Comparison of ENCODE assay signal across 12 mouse cellular contexts in genomic region chr8:120513145-120513544, GRCm38 (mm10).
DNase-seq lines count a peak whose midpoint lies in the region; ATAC-seq and TF ChIP-seq lines count a peak whose summit lies in the region.
"Had no signal": no experiment of that assay in that cellular context is flagged by ENCODE, and none has a peak within 500 bp of the region (broad histone marks: within the 10 kb centered on the region; RNA-seq: fewer than 3 reads in every experiment).

No protein-coding gene starts in this region.

- H3K9me3 ChIP-seq in neural tube, embryonic 12.5 days, result no peaks in the 10 kb centered on the region
- H3K9me3 ChIP-seq in neural tube, embryonic 15.5 days (replicated peaks), result no peaks in the 10 kb centered on the region
- no peaks in the 10 kb centered on the region for H3K9me3 ChIP-seq in forebrain, embryonic 14.5 days (replicated peaks; ENCODE audit: control insufficient read depth, low read length)
- no peaks in the 10 kb centered on the region for H3K9me3 ChIP-seq in hindbrain, postnatal 0 days (ENCODE audit: low read length)
- H3K9me3 ChIP-seq: kidney, embryonic 15.5 days; megakaryocyte, embryonic 14.5 days had no signal

- TF ChIP-seq CTCF in hindbrain, postnatal 0 days (IDR thresholded peaks at IDR 0.05; ENCODE audit: low read depth), result no peak

- no peaks in the 10 kb centered on the region for H3K36me3 ChIP-seq in neural tube, embryonic 12.5 days
- H3K36me3 ChIP-seq in neural tube, embryonic 15.5 days, result no peaks in the 10 kb centered on the region
- H3K36me3 ChIP-seq in forebrain, embryonic 14.5 days (ENCODE audit: control insufficient read depth, insufficient read depth, low read length), result no peaks in the 10 kb centered on the region
- no peaks in the 10 kb centered on the region for H3K36me3 ChIP-seq in hindbrain, postnatal 0 days (ENCODE audit: insufficient read depth, low read length)
- H3K36me3 ChIP-seq: kidney, embryonic 15.5 days had no signal

- ATAC-seq in neural tube, embryonic 12.5 days (ENCODE audit: low FRiP score, low read depth), result no peak
- ATAC-seq in neural tube, embryonic 15.5 days (ENCODE audit: low FRiP score), result no peak
- no peak for ATAC-seq in forebrain, embryonic 14.5 days
- no peak for ATAC-seq in hindbrain, postnatal 0 days

- 25% methylated on average over 6 of the region's 6 CpGs for WGBS in neural tube, embryonic 12.5 days
- WGBS in neural tube, embryonic 15.5 days, result 37% methylated on average over 6 of the region's 6 CpGs
- 29% methylated on average over 6 of the region's 6 CpGs for WGBS in forebrain, embryonic 14.5 days
- 49% methylated on average over 6 of the region's 6 CpGs for WGBS in hindbrain, postnatal 0 days

- H3K27ac ChIP-seq in neural tube, embryonic 12.5 days, result peak overlapping the region; percentile 60
- H3K27ac ChIP-seq in neural tube, embryonic 15.5 days (replicated peaks), result no peak overlapping the region
- H3K27ac ChIP-seq in forebrain, embryonic 14.5 days (ENCODE audit: low read depth, low read length), result peak overlapping the region; percentile 96
- H3K27ac ChIP-seq in hindbrain, postnatal 0 days, result peak overlapping the region; percentile 70; the same call in 1 of the 2 replicates
- H3K27ac ChIP-seq: kidney, embryonic 15.5 days had no signal

- no peak for DNase-seq in forebrain, embryonic 14.5 days (ENCODE audit: low spot score)
- no peak for DNase-seq in hindbrain, postnatal 0 days (ENCODE audit: low spot score)
- DNase-seq in layer of hippocampus, postnatal 14 days (ENCODE audit: low spot score in 2 of 2), result no peak
- DNase-seq in gastrocnemius, adult 8-10 months (ENCODE audit: low spot score in 2 of 2), result no peak
- no peak for DNase-seq in layer of hippocampus, adult 9-11 months
- DNase-seq: adrenal gland, postnatal 25 days; lung, embryonic 14.5 days; right cerebral cortex, postnatal 25 days had no signal

- H3K4me2 ChIP-seq in neural tube, embryonic 12.5 days (replicated peaks), result peak overlapping the region; percentile 39
- no peak overlapping the region for H3K4me2 ChIP-seq in neural tube, embryonic 15.5 days
- H3K4me2 ChIP-seq in forebrain, embryonic 14.5 days (ENCODE audit: low read length), result peak overlapping the region; percentile 2; the same call in 1 of the 2 replicates
- no peak overlapping the region; the same call in 1 of the 2 replicates for H3K4me2 ChIP-seq in hindbrain, postnatal 0 days (ENCODE audit: low read depth, low read length)
- H3K4me2 ChIP-seq: kidney, embryonic 15.5 days; lung, embryonic 14.5 days had no signal

- no peaks in the 10 kb centered on the region for H3K27me3 ChIP-seq in neural tube, embryonic 12.5 days (replicated peaks)
- no peaks in the 10 kb centered on the region for H3K27me3 ChIP-seq in neural tube, embryonic 15.5 days (replicated peaks)
- H3K27me3 ChIP-seq in forebrain, embryonic 14.5 days (replicated peaks; ENCODE audit: control insufficient read depth, insufficient read depth, low read length), result no peaks in the 10 kb centered on the region
- no peaks in the 10 kb centered on the region for H3K27me3 ChIP-seq in hindbrain, postnatal 0 days (ENCODE audit: insufficient read depth, low read length)
- H3K27me3 ChIP-seq: megakaryocyte, embryonic 14.5 days had no signal

- peaks cover 100% of the 10 kb centered on the region for H3K4me1 ChIP-seq in neural tube, embryonic 12.5 days
- H3K4me1 ChIP-seq in neural tube, embryonic 15.5 days, result peaks cover 100% of the 10 kb centered on the region
- H3K4me1 ChIP-seq in forebrain, embryonic 14.5 days (ENCODE audit: control insufficient read depth, insufficient read depth, low read length), result peaks cover 93% of the 10 kb centered on the region
- H3K4me1 ChIP-seq in hindbrain, postnatal 0 days (ENCODE audit: insufficient read depth, low read length), result peaks cover 57% of the 10 kb centered on the region

- H3K4me3 ChIP-seq in neural tube, embryonic 12.5 days, result no peak overlapping the region
- H3K4me3 ChIP-seq in neural tube, embryonic 15.5 days (replicated peaks), result no peak overlapping the region
- H3K4me3 ChIP-seq in forebrain, embryonic 14.5 days (ENCODE audit: low read depth, low read length), result no peak overlapping the region
- H3K4me3 ChIP-seq in hindbrain, postnatal 0 days (ENCODE audit: low read length), result no peak overlapping the region
- H3K4me3 ChIP-seq: kidney, embryonic 15.5 days; megakaryocyte, embryonic 14.5 days had no signal

- peak overlapping the region; percentile 36; the same call in 1 of the 2 replicates for H3K9ac ChIP-seq in neural tube, embryonic 12.5 days
- H3K9ac ChIP-seq in neural tube, embryonic 15.5 days (replicated peaks), result no peak overlapping the region
- H3K9ac ChIP-seq in forebrain, embryonic 14.5 days (ENCODE audit: low read length), result peak overlapping the region; percentile 50; the same call in 1 of the 2 replicates
- H3K9ac ChIP-seq in hindbrain, postnatal 0 days (replicated peaks; ENCODE audit: low read length), result no peak overlapping the region
- H3K9ac ChIP-seq: kidney, embryonic 15.5 days; lung, embryonic 14.5 days had no signal

Comparison
In these comparisons a context has a peak if more than half of its experiments do, and no peak if none do; other contexts are left out.
1. H3K4me2 ChIP-seq: peak in neural tube, embryonic 12.5 days (single experiment) and forebrain, embryonic 14.5 days (single experiment); none in neural tube, embryonic 15.5 days (single experiment) and hindbrain, postnatal 0 days (single experiment).
2. H3K9ac ChIP-seq: peak in neural tube, embryonic 12.5 days (single experiment) and forebrain, embryonic 14.5 days (single experiment); none in neural tube, embryonic 15.5 days (single experiment) and hindbrain, postnatal 0 days (single experiment).